Mouse (Mus musculus) C2C12 (cell line): ENCODE data around the gene Myo6. TPM values are rescaled to one million over a fixed set of nuclear protein-coding genes. Genes with fewer than 3 reads are reported as not detected.
A peak's percentile ranks its signal among the peaks of the same experiment; 100 is the strongest.

ENCODE experiments used
- H3K27me3 ChIP-seq: one replicate; pipeline ENCODE4 v1.6.1; 2011; ENCODE audit not compliant: control insufficient read depth, insufficient read depth, insufficient read length
- H3K36me3 ChIP-seq: one replicate; pipeline ENCODE4 v1.6.1; 2011; ENCODE audit not compliant: control insufficient read depth, insufficient read depth
- H3K4me3 ChIP-seq: one replicate; pipeline ENCODE4 v1.5.1; 2011; ENCODE audit warnings: mild to moderate bottlenecking, control low read depth; ENCODE audit not compliant: poor library complexity, insufficient read depth, severe bottlenecking
- H3K79me2 ChIP-seq: one replicate; pipeline ENCODE4 v1.6.1; 2011; ENCODE audit not compliant: control insufficient read depth, insufficient read depth
- H3K79me3 ChIP-seq: one replicate; pipeline ENCODE4 v1.6.1; 2011; ENCODE audit warnings: low read depth, control low read depth
- H3ac ChIP-seq: one replicate; pipeline ENCODE3; 2011; ENCODE audit warnings: low read depth; ENCODE audit not compliant: control insufficient read depth, insufficient read length
- CEBPB ChIP-seq: IDR thresholded peaks from one replicate; pipeline ENCODE4 v1.6.1; 2011; ENCODE audit warnings: low read depth, mild to moderate bottlenecking, control low read depth, moderate library complexity
- CTCF ChIP-seq: IDR thresholded peaks from one replicate; pipeline ENCODE4 v1.5.1; 2011; ENCODE audit not compliant: control insufficient read depth, insufficient read depth, insufficient read length
- FOSL1 ChIP-seq: IDR thresholded peaks from one replicate; pipeline ENCODE4 v1.8.0; 2011; ENCODE audit warnings: mild to moderate bottlenecking, low read length; ENCODE audit not compliant: poor library complexity, insufficient read depth, severe bottlenecking
- MAX ChIP-seq: IDR thresholded peaks from one replicate; pipeline ENCODE4 v1.6.1; 2011; ENCODE audit warnings: mild to moderate bottlenecking, control low read depth
- MYOD1 ChIP-seq: IDR thresholded peaks from one replicate; pipeline ENCODE4 v1.6.1; 2011; ENCODE audit warnings: low read depth; ENCODE audit not compliant: control insufficient read depth, insufficient read length
- MYOG ChIP-seq: IDR thresholded peaks from one replicate; pipeline ENCODE4 v1.6.1; 2011; ENCODE audit not compliant: control insufficient read depth, insufficient read length; ENCODE audit errors: extremely low read depth
- USF1 ChIP-seq: IDR thresholded peaks from one replicate; pipeline ENCODE4 v1.6.1; 2011; ENCODE audit warnings: low read depth, mild to moderate bottlenecking, control low read depth, moderate library complexity
- polyA plus RNA-seq: library from polyadenylated mRNA; unstranded; fragments of >200 nt; fragmentation: generic; extraction: Trizol; gene quantifications from one replicate; pipeline ENCODE4 v1.2.1, GENCODE M21; 2012; ENCODE audit warnings: missing spikeins

Myo6 gene
- polyA plus RNA-seq, 1 experiment: 1.3 TPM

GRCm38 (mm10) chr9:80158937-80159336, 5.9 kb upstream of the Myo6 start:
- H3K4me3 ChIP-seq: no peak overlapping the region
- TF ChIP-seq MAX (no peak), CTCF (no peak), MYOD1 (no peak), CEBPB (no peak), MYOG (no peak), FOSL1 (no peak), USF1 (no peak)
- no peaks in the 10 kb centered on the region for H3K79me3 ChIP-seq
- H3K79me2 ChIP-seq: no peaks in the 10 kb centered on the region
- H3K27me3 ChIP-seq: no peaks in the 10 kb centered on the region
- no peak overlapping the region for H3ac ChIP-seq
- no peaks in the 10 kb centered on the region for H3K36me3 ChIP-seq

DNA sequence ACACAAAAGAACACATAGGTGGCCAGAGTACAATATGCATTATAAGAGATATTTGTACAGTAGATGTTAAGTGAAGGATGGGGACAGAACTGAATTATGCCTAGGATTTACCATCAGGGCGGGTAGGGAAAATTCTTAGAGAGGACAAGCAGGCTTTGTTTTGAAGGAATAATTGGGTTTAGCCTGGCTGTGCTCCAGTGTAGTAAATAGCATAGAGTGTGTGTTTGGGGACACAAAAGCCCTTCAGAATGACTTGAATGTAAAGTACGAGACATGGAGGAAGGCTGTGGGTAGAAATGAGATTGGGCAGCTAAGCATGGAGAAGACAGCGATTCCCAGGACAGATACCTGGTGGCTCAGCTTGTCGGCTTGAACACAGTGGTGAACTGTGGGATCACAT, 3.4 kb upstream of the Myo6 start:
- Histone ChIP-seq H3K27me3 (no peaks in the 10 kb centered on the region), H3K36me3 (no peaks in the 10 kb centered on the region), H3K79me3 (no peaks in the 10 kb centered on the region), H3K4me3 (no peak overlapping the region), H3ac (no peak overlapping the region), H3K79me2 (no peaks in the 10 kb centered on the region)
- no peak for TF ChIP-seq FOSL1
- no peak for TF ChIP-seq MAX
- TF ChIP-seq CEBPB: no peak
- no peak for TF ChIP-seq USF1
- no peak for TF ChIP-seq CTCF
- no peak for TF ChIP-seq MYOG
- TF ChIP-seq MYOD1: no peak

DNA sequence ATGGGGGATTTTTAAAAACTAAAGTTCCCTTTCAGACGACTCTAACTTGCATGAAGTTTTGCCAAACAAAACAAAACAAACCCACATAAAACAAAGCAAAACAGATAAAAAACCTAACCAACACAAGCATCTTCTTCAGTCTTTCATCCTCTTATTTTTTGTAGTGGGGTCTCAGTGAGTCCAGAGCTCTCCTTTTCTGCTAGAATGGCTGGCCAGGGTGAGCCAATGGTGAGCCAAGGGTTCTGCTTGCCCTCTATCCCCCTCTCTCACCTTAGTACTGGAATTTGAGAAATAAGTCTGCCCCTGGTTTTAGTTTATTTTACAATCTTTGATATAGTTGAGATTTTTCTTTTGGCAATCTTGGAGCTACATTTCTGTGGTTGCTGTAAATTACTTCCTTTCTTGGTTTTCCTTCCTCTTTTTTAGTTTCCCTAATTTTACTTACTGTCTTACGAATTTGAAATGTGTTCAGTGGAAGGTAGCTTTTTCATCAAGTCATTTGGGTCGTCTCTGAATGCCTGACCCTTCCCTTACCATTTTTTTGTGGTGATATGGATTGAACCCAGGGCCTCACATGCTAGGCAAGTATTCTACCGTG, 1.6 kb upstream of the Myo6 start:
- TF ChIP-seq FOSL1 (no peak), USF1 (no peak), MAX (no peak), MYOG (no peak)
- no peaks in the 10 kb centered on the region for H3K36me3 ChIP-seq
- H3K79me3 ChIP-seq: no peaks in the 10 kb centered on the region
- no peak overlapping the region for H3K4me3 ChIP-seq
- H3ac ChIP-seq: no peak overlapping the region
- no peaks in the 10 kb centered on the region for H3K27me3 ChIP-seq
- no peaks in the 10 kb centered on the region for H3K79me2 ChIP-seq

- TF ChIP-seq MYOG (no peak), USF1 (no peak), FOSL1 (no peak), MAX (no peak), MYOD1 (no peak), CTCF (no peak), CEBPB (no peak)
- H3K4me3 ChIP-seq: peak overlapping the region; percentile 12
- H3K36me3 ChIP-seq: no peaks in the 10 kb centered on the region
- H3K79me2 ChIP-seq: no peaks in the 10 kb centered on the region
- no peaks in the 10 kb centered on the region for H3K27me3 ChIP-seq
- H3ac ChIP-seq: no peak overlapping the region
- no peaks in the 10 kb centered on the region for H3K79me3 ChIP-seq
Observed at GRCm38 (mm10) chr9:80164191-80164590, 640 bp upstream of the Myo6 start.

DNA sequence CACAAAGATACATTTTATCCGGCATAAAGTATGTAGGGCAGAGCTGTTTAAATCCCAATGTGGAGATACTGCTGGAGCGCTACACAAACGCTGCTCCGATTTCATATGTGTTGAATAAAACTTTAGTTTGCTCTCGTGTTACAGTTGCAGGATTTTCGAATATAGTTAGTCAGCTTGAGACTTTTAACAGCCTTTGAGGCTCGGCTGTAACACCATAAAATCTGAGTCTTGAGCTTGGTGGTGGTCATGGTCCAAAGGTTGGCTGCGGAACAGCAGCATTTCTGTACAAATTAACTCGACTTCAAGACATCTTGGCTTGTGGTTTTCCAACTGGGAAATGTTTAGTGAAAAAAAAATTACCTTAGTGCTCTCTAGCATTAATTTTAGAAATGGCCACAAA, 859 bp downstream of the Myo6 start:
- Histone ChIP-seq H3K4me3 (no peak overlapping the region), H3K79me2 (no peaks in the 10 kb centered on the region), H3K27me3 (no peaks in the 10 kb centered on the region), H3K79me3 (no peaks in the 10 kb centered on the region), H3ac (peak overlapping the region; percentile 18), H3K36me3 (no peaks in the 10 kb centered on the region)
- TF ChIP-seq MYOD1: no peak
- no peak for TF ChIP-seq FOSL1

DNA sequence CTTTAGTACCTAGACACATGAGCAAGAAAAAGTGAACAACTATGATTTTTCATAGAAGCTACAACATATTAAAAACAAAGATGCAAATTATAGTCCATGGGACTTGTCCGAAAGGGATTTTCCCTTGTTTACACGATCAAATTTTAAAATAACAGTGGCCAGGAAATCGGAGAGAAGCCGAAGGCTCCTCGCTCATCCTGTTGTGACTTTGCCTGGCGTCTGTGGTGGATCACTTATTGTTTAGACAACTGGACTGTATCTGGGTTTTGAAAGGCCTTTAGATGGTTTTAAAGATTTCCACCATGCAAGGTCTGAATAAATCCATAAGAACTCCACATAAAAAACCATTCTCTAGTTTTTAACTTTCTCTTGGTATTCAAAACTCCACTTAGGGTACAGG, 1.6 kb downstream of the Myo6 start:
- H3K4me3 ChIP-seq: no peak overlapping the region
- no peaks in the 10 kb centered on the region for H3K27me3 ChIP-seq
- no peaks in the 10 kb centered on the region for H3K79me2 ChIP-seq
- no peak overlapping the region for H3ac ChIP-seq
- no peaks in the 10 kb centered on the region for H3K36me3 ChIP-seq
- H3K79me3 ChIP-seq: no peaks in the 10 kb centered on the region
- TF ChIP-seq FOSL1: no peak
- no peak for TF ChIP-seq MAX
- TF ChIP-seq MYOG: no peak
- no peak for TF ChIP-seq CEBPB
- TF ChIP-seq USF1: no peak
- no peak for TF ChIP-seq CTCF
- no peak for TF ChIP-seq MYOD1
